Mouse (Mus musculus) midbrain, embryonic 10.5 days (tissue): ENCODE results near the gene Chac2. TPM values are rescaled to one million over a fixed set of nuclear protein-coding genes. Genes with fewer than 3 reads are reported as not detected.
"Not testable (repeated sequence)": the region's sequence is repeated elsewhere in the genome, so short reads cannot be mapped to it uniquely, and the experiment has no call there.

Experiments used
- DNase-seq: peaks from one replicate; pipeline ENCODE4 v3.0.0-alpha.2; 2017; ENCODE audit warnings: low spot score
- H3K27ac ChIP-seq: fragments of 300-500 bp; sonication (generic); replicated peaks from 2 replicates; pipeline ENCODE4 v1.5.1; 2016; ENCODE audit warnings: mild to moderate bottlenecking
- H3K27me3 ChIP-seq: fragments of 300-500 bp; sonication (generic); 2 replicates; pipeline ENCODE4 v1.6.1; 2016; ENCODE audit warnings: low read depth, mild to moderate bottlenecking; ENCODE audit not compliant: poor library complexity, severe bottlenecking
- H3K36me3 ChIP-seq: fragments of 300-500 bp; sonication (generic); 2 replicates; pipeline ENCODE4 v1.6.1; 2016; ENCODE audit warnings: mild to moderate bottlenecking, moderate library complexity
- H3K4me1 ChIP-seq: fragments of 300-500 bp; sonication (generic); 2 replicates; pipeline ENCODE4 v1.6.1; 2016
- H3K4me3 ChIP-seq: fragments of 300-500 bp; sonication (generic); 2 replicates; pipeline ENCODE4 v1.5.1; 2016; ENCODE audit warnings: mild to moderate bottlenecking, moderate library complexity
- H3K9me3 ChIP-seq: fragments of 300-500 bp; sonication (generic); replicated peaks from 2 replicates; pipeline ENCODE4 v1.6.1; 2016; ENCODE audit warnings: mild to moderate bottlenecking
- WGBS: fragments of 180-500 bp; shearing (Covaris S2); methylation state at CpG from one replicate; pipeline ENCODE4 v1.1.7; 2016; 5-methylcytosine and 5-hydroxymethylcytosine counted together
- polyA plus RNA-seq: library from polyadenylated mRNA; unstranded; fragments of >200 nt; fragmentation: Nextera tagmentation; extraction: Ambion mirVana; gene quantifications from 2 replicates; pipeline ENCODE4 v1.2.1, GENCODE M21; 2016

The Chac2 gene
- 10.6 and 10.8 TPM in 2 replicates for polyA plus RNA-seq

DNA sequence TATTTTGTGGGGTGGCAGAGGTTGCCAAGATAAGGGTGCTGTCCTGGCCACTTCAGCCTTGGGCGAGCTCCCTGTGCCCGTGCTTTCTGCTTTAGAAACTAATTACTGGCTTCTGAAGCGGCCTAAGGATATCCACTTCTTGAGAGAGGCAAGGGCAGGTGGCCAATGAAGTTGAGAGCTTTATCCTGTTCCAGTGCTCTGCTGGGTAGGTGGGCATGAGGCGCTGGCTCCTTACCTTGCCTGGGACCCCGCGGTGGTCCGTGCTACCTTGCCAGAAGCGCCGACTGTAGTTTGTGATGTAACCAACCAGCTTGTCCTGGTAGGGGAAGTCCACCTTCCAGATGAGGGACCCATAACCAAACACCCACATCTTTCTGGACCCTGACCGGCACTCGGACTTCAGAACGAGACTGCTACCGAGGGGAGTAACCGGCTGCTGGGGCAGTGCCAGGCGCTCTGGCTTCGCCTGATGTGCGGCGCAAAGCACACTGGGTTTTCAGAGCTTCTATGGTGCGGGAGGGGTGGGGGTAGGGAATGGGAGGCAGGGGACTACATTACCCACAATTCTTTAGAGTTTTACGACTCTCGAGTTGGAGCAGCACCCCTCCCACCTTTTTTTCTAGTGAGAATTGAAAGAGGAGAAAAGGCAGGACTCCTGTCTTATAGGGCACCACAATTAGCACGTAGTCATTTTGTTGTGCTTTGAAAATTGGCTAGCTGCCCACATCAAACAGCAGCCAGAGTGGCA lies at the start of gene Chac2:
TSS of gene Chac2 (minus strand) at position 474 of the 748 bp plus-strand sequence.
- Histone ChIP-seq H3K9me3 (no peaks in the 10 kb centered on the region), H3K4me3 (peak within 1 kb of the TSS; percentile 63), H3K36me3 (no peaks in the 10 kb centered on the region), H3K27ac (peak within 1 kb of the TSS; percentile 86), H3K4me1 (peaks cover 13% of the 10 kb centered on the region), H3K27me3 (no peaks in the 10 kb centered on the region)
- 2% methylated on average over 22 of the region's 22 CpGs for WGBS
- DNase-seq, result peak; percentile 79

DNA sequence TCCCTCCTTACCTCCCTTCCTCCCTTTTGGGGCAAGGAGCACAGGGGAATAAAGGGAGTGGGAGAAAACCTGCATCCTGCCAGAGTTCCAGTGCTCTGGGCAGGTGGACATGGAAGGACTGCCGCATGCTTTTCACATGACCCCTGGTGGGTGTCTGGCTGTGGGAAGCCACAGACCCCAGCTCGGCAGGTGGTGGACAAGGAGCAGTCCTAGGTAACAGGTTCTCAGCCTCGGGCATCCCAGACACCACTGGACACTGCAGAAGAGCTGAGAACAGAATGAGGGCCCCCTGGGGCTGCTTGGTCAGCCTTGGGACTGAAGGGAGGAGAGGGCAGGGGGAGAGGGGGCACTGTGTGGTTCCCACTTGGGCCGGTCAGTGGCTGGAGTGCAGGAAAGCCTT lies 48.8 kb upstream of the Chac2 start:
- Histone ChIP-seq H3K9me3 (peaks cover 9% of the 10 kb centered on the region; the same call in 1 of the 2 replicates), H3K36me3 (peaks cover 25% of the 10 kb centered on the region), H3K4me3 (no peak overlapping the region), H3K27me3 (no peaks in the 10 kb centered on the region), H3K27ac (no peak overlapping the region), H3K4me1 (no peaks in the 10 kb centered on the region)
- DNase-seq, result no peak
- 92% methylated on average over 4 of the region's 4 CpGs for WGBS

DNA sequence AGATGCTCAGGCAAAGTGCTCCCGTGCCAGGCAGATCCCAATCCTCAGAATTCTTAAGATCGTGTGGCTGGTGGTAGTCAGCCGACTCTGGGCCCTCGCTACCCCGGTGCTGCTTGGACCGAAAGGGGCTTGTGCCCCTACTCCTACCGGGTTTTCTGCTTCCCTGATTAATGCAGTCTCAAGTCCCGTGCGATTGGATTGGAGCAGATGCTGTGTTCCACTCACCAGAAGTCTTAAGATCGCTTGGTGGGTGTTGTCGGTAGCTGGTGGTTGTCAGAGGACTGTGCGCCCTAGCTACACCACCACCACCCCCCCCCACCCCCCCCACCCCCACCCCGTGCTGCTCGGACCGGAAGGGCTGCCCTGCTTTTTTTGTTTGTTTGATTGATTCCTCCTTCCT lies 31.3 kb upstream of the Chac2 start:
- H3K27ac ChIP-seq, H3K36me3 ChIP-seq, H3K9me3 ChIP-seq, H3K4me1 ChIP-seq, DNase-seq, H3K27me3 ChIP-seq, H3K4me3 ChIP-seq: not testable (repeated sequence)
- WGBS, result 68% methylated on average over 14 of the region's 15 CpGs

DNA sequence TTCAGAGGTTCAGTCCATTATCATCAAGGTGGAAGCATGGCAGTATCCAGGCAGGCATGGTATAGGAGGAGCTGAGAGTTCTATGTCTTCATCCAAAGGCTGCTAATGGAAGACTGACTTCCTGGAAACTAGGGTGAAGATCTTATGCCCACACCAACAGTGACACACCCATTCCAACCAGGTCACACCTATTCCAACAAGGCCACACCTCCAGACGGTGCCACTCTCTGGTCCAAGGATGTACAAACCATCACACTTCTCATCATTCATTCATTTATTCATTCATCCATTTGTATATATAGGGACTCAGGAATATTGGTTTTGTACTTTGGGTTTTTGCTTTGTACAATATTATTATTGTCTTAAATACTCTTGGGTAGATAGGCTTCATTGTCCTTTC lies 23.5 kb upstream of the Chac2 start:
- H3K4me1 ChIP-seq, DNase-seq, H3K27ac ChIP-seq, H3K4me3 ChIP-seq, H3K9me3 ChIP-seq, H3K27me3 ChIP-seq: not testable (repeated sequence)
- H3K36me3 ChIP-seq, result peaks cover 16% of the 10 kb centered on the region; the same call in 1 of the 2 replicates
- 100% methylated on average over 1 of the region's 1 CpGs for WGBS

DNA sequence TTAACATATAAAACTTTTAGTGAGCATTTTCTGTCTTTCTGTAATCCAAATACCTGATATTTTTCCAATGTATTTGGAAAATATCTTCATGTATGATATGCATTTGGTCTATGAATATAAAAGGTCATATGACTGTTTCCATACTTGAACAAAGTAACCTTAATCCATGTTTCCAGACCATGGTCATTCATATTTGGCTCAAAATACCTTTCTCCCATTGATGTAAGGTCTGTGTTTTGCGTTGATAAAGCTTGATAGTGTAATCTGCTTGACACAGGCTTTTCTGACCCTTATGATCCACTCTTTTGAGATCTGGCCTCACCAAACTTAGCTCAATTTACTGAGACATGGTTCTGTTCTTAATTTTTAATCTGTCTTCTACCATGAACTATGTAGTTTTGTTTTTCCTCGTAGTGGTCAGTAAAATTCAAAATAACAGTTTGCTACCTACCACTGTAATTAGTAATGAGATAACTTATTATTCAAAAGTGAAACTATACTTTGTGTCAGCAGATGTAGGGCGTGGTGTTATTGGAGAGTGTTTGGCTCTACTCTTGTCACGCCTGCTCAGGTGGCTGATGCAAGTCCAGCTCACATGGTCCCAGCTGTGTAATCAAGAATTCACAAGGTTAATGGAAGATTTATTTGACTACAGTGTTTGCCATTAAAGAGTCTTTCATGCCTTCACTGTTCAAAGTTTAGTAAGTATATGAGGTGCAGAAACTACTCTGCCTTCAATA lies 15.2 kb upstream of the Chac2 start:
- WGBS, result 90% methylated on average over 4 of the region's 4 CpGs
- H3K27me3 ChIP-seq, result no peaks in the 10 kb centered on the region
- H3K4me1 ChIP-seq, result no peaks in the 10 kb centered on the region
- DNase-seq, result no peak
- no peak overlapping the region for H3K4me3 ChIP-seq
- no peak overlapping the region for H3K27ac ChIP-seq
- peaks cover 8% of the 10 kb centered on the region; the same call in 1 of the 2 replicates for H3K36me3 ChIP-seq
- H3K9me3 ChIP-seq, result no peaks in the 10 kb centered on the region

DNA sequence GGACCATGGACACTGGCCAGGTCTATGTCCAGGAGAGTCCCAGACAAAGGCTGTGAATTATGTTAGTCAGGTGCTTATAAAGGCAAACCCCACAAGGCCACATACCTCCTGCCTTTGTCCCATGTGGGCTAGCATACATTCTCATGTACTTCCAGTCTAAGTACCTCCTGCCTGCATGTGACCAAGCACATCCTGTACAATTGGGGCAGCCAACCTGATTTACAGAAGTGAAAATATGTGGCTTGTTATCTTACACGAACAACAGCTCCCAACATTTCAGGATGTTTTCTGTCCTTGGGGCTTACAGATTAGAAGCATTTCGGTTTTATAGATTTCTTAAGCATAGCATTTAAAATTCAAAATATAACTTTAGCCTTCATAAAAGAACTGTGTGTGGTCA lies 13.9 kb upstream of the Chac2 start:
- no peak for DNase-seq
- Histone ChIP-seq H3K27ac (no peak overlapping the region), H3K9me3 (no peaks in the 10 kb centered on the region), H3K4me3 (no peak overlapping the region), H3K4me1 (no peaks in the 10 kb centered on the region), H3K36me3 (no peaks in the 10 kb centered on the region; the same call in 1 of the 2 replicates), H3K27me3 (no peaks in the 10 kb centered on the region)
- WGBS, result 91% methylated on average over 2 of the region's 2 CpGs

DNA sequence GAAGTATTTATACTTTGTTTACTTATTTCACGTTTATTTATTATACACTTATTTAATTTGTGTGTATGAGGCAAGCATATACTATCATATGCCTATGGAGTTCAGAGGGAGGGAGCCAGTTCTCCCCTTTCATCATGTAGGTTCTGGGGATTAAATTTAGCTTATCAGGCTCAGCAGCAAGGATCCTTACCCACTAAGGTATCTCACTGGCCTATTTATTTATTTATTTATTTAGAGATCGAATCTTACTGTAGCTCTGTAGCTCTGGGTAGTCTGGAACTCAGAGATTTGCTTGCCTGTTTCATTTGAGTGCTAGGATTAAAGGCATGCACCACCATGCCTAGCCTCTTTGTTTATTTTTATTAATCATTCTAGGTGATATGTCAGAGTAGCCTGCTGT lies 12.6 kb upstream of the Chac2 start:
- no peaks in the 10 kb centered on the region for H3K27me3 ChIP-seq
- H3K27ac ChIP-seq, result no peak overlapping the region
- H3K9me3 ChIP-seq, result no peaks in the 10 kb centered on the region
- DNase-seq, result no peak
- H3K36me3 ChIP-seq, result no peaks in the 10 kb centered on the region; the same call in 1 of the 2 replicates
- 78% methylated on average over 2 of the region's 2 CpGs for WGBS
- H3K4me3 ChIP-seq, result no peak overlapping the region
- no peaks in the 10 kb centered on the region for H3K4me1 ChIP-seq

DNA sequence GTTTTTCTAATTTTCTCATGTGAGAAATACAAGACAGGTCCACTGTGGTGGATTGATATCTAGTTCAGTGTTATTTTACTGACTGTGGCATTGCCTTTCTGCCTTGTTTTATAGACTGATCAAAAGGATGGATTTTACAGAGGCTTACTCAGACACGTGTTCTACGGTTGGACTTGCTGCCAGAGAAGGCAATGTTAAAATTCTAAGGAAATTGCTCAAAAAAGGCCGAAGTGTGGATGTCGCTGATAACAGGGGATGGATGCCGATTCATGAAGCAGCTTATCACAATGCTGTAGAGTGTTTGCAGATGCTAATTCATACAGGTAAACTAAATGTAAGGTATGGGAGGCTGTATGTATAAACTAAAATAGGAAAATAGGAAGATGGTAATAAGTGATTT lies 12.0 kb upstream of the Chac2 start:
- no peak for DNase-seq
- H3K27ac ChIP-seq, result no peak overlapping the region
- no peaks in the 10 kb centered on the region for H3K4me1 ChIP-seq
- no peaks in the 10 kb centered on the region for H3K9me3 ChIP-seq
- H3K4me3 ChIP-seq, result no peak overlapping the region
- WGBS, result 92% methylated on average over 5 of the region's 5 CpGs
- no peaks in the 10 kb centered on the region for H3K27me3 ChIP-seq
- H3K36me3 ChIP-seq, result no peaks in the 10 kb centered on the region; the same call in 1 of the 2 replicates

DNA sequence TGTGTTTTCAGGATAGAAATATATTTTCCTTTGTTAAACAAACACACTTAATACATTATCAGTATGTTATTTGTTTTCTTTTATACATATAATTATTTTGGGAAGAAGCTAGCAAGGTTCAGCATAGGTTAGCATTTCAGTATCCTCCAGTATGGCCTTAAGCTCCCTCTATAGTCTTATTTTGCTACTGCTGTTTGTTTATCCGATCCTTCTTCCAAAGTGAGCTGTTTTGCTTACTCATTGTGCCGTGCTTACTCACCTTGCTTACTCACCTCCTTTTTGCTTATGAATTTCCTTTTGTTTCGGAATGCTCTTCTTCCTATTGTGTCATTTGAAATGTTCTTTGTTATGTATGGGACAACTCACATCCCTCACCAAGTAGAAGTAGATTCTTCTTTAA lies 10.5 kb upstream of the Chac2 start:
- H3K4me3 ChIP-seq, result no peak overlapping the region
- no peaks in the 10 kb centered on the region for H3K4me1 ChIP-seq
- WGBS, result 86% methylated on average over 3 of the region's 3 CpGs
- no peaks in the 10 kb centered on the region; the same call in 1 of the 2 replicates for H3K36me3 ChIP-seq
- no peak for DNase-seq
- H3K27ac ChIP-seq, result no peak overlapping the region
- no peaks in the 10 kb centered on the region for H3K9me3 ChIP-seq
- H3K27me3 ChIP-seq, result no peaks in the 10 kb centered on the region

DNA sequence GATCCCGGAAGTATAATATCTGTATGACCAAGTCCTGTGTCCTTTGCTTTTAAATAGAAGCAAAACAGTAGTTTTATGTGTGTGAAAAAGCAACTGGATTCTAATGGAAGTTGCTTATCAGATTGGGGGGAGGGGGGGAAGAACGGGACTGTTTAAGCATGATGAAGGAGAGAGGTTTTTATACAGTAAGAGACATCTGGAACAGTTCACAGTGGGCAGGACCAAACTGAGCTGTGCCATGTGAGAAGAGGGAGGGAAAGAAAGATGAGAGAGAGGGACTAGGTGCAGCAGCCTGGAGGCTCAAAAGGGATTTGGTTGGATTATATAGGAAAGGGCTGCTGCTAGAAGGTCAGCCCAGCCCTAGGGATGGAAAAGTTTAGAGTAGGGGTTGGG lies 471 bp upstream of the Chac2 start:
- H3K36me3 ChIP-seq, result no peaks in the 10 kb centered on the region
- H3K4me1 ChIP-seq, result peaks cover 13% of the 10 kb centered on the region
- H3K27me3 ChIP-seq, result no peaks in the 10 kb centered on the region
- H3K9me3 ChIP-seq, result no peaks in the 10 kb centered on the region
- no peak for DNase-seq
- WGBS, result 6% methylated on average over 2 of the region's 2 CpGs
- peak overlapping the region; percentile 86 for H3K27ac ChIP-seq
- H3K4me3 ChIP-seq, result peak overlapping the region; percentile 63

DNA sequence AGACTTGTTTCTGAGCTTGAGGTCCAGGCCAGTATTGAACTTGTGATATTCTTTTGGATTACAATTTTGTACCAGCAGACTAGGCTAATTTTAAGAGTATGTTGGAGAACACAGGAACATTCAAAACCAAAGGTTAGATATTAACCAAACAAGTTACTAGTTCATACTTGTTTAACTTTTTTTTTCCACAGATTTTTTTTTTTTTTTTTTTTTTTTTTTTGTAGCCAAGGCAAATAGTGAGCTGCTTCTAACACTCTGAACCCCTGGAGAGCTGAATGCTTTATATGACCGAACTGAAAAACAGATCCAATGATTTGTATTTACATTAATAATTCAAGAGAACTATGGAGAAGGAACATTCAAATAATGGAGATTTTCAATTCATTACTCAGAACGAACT lies 913 bp downstream of the Chac2 start:
- Histone ChIP-seq H3K27ac (no peak overlapping the region), H3K4me1 (peaks cover 13% of the 10 kb centered on the region), H3K36me3 (no peaks in the 10 kb centered on the region), H3K9me3 (no peaks in the 10 kb centered on the region), H3K27me3 (no peaks in the 10 kb centered on the region), H3K4me3 (peak overlapping the region; percentile 63; the same call in 1 of the 2 replicates)
- WGBS, result 51% methylated on average over 2 of the region's 2 CpGs
- DNase-seq, result no peak

DNA sequence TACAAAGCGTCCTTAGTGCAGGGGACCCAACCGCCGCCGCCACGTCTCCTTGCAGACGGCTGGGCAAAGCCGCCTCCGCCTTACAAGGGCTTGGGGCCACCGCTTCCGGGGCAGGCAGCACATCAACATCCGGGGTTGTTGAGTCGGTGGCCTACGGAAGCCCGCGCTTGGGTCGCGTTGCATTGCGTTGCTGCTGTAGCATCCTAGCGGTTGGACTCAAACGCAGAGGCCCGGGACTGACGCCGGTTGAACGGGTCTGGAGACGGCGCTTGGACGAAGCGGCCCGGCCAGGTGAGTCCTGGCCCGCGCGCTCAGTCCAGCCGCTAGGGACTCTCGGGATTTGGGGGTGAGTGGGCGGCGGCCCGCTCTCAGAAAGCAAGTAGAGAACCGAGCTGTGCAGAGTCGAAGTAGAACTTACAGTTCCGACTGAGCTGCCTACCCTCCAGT lies 31.8 kb downstream of the Chac2 start, which contains the start of gene Erlec1:
TSS of gene Erlec1 (minus strand) at position 57 of the 447 bp plus-strand sequence.
- DNase-seq, result peak; percentile 89
- H3K27ac ChIP-seq, result peak within 1 kb of the TSS; percentile 94
- no peaks in the 10 kb centered on the region for H3K27me3 ChIP-seq
- H3K36me3 ChIP-seq, result peaks cover 52% of the 10 kb centered on the region
- peak within 1 kb of the TSS; percentile 85 for H3K4me3 ChIP-seq
- peaks cover 25% of the 10 kb centered on the region for H3K9me3 ChIP-seq
- H3K4me1 ChIP-seq, result peaks cover 17% of the 10 kb centered on the region
- under 1% methylated on average over 40 of the region's 40 CpGs for WGBS
